Mouse (Mus musculus): Measurements from ENCODE around the gene Gm45208. TPM values are rescaled to one million over a fixed set of nuclear protein-coding genes. Genes with fewer than 3 reads are reported as not detected.

Gene Gm45208
- polyA plus RNA-seq, 1 experiment = 1.8 TPM

DNA sequence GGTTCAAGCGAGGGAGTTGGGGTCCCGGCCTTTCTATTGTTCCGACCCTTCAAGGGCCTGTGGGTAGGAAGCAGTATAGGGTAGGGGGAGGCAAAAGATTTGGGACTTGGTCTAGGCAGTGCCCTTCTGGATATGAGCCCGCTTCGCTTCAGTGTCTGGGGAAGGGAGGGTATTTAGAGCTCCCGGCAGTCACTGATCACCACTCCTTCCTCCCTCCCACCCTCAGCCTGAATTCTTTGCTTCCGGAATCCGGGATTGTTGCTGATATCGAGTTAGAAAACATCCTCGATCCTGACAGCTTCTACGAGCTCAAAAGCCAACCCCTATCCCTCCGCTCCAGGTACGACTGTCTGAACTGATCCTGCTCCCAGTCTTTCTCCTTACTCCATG is 43.2 kb downstream of the Gm45208 start:
- Histone ChIP-seq H3K27ac (ENCODE audit: control insufficient read depth, insufficient read depth, low read length) (no peak overlapping the region), H3K27me3 (ENCODE audit: control insufficient read depth, insufficient read depth, low read length) (no peaks in the 10 kb centered on the region), H3K4me3 (ENCODE audit: control insufficient read depth, insufficient read depth, low read length) (no peak overlapping the region), H3K36me3 (ENCODE audit: control insufficient read depth, insufficient read depth, low read length) (no peaks in the 10 kb centered on the region), H3K4me1 (replicated peaks; ENCODE audit: control insufficient read depth, insufficient read depth, low read length) (peaks cover 26% of the 10 kb centered on the region)
- DNase-seq = no peak
- no peak for TF ChIP-seq CTCF (IDR thresholded peaks at IDR 0.05; ENCODE audit: borderline replicate concordance, control insufficient read depth, extremely low read depth, insufficient read depth, low read length, poor library complexity)
- no peak for TF ChIP-seq POLR2A (IDR thresholded peaks at IDR 0.05; ENCODE audit: control insufficient read depth, extremely low read depth, insufficient read depth, low read length, poor library complexity)
- 93% methylated on average over 13 of the region's 13 CpGs for WGBS

DNA sequence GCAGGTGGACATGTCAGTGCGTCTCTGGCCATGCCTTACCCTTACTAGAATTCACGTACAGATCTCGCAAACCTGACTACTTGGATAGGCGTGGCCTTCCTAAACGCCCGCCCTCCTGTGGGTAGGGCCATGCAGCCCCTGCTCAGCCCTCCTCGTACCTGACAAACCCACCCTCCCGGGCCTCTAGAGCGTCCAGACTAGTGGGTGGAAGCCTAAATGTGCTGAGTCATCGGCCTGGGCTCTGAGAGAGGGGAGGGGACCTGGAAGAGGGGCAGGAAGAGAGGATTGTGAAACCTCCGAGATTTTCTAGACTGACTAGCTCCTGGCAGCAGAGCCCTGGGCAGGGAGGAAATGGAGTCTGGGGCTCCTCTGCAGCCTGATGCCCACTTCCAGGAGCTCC is 43.7 kb downstream of the Gm45208 start:
- peaks cover 26% of the 10 kb centered on the region for H3K4me1 ChIP-seq (replicated peaks; ENCODE audit: control insufficient read depth, insufficient read depth, low read length)
- H3K27me3 ChIP-seq (ENCODE audit: control insufficient read depth, insufficient read depth, low read length) = no peaks in the 10 kb centered on the region
- no peak overlapping the region for H3K27ac ChIP-seq (ENCODE audit: control insufficient read depth, insufficient read depth, low read length)
- DNase-seq = no peak
- 70% methylated on average over 11 of the region's 11 CpGs for WGBS
- TF ChIP-seq POLR2A (IDR thresholded peaks at IDR 0.05; ENCODE audit: control insufficient read depth, extremely low read depth, insufficient read depth, low read length, poor library complexity) (no peak), CTCF (IDR thresholded peaks at IDR 0.05; ENCODE audit: borderline replicate concordance, control insufficient read depth, extremely low read depth, insufficient read depth, low read length, poor library complexity) (no peak)
- H3K4me3 ChIP-seq (ENCODE audit: control insufficient read depth, insufficient read depth, low read length) = no peak overlapping the region
- no peaks in the 10 kb centered on the region for H3K36me3 ChIP-seq (ENCODE audit: control insufficient read depth, insufficient read depth, low read length)

DNA sequence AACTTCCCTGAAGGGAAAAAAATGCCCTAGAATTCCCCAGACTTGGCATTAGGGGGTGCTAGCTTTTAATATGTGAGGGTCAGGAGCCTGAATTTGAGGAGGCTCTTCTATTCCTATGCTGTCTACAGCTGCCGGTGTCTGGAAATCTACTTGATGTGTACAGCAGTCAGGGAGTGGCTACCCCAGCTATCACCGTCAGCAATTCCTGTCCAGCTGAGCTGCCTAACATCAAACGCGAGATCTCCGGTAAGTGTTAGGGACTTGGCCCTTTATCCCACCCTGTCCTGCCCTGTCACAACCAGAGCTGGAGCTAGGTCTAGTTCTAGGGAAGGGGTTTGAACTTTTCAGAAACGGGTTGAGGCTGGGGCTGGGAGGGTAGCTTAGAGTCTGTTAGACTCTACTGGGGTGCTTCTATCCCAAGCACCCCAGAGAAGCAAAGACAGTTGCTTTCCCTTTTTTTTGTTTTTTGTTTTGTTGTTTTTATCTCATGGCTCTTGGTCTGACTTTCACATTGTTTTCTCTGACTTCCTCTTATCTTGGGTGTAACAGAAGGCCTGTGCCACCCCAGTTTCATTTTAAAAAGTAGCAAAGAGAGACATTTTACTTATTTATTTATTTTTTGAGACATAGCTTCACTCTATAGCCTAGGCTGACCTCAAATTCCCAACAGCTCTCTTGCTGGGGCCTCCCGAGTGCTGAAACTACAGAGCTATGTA is 47.4 kb downstream of the Gm45208 start:
- H3K36me3 ChIP-seq (ENCODE audit: control insufficient read depth, insufficient read depth, low read length) = no peaks in the 10 kb centered on the region
- H3K4me1 ChIP-seq (replicated peaks; ENCODE audit: control insufficient read depth, insufficient read depth, low read length) = peaks cover 7% of the 10 kb centered on the region
- H3K4me3 ChIP-seq (ENCODE audit: control insufficient read depth, insufficient read depth, low read length) = no peak overlapping the region
- no peaks in the 10 kb centered on the region for H3K27me3 ChIP-seq (ENCODE audit: control insufficient read depth, insufficient read depth, low read length)
- DNase-seq = no peak
- 96% methylated on average over 7 of the region's 7 CpGs for WGBS
- TF ChIP-seq POLR2A (IDR thresholded peaks at IDR 0.05; ENCODE audit: control insufficient read depth, extremely low read depth, insufficient read depth, low read length, poor library complexity) = no peak
- TF ChIP-seq CTCF (IDR thresholded peaks at IDR 0.05; ENCODE audit: borderline replicate concordance, control insufficient read depth, extremely low read depth, insufficient read depth, low read length, poor library complexity) = no peak
- H3K27ac ChIP-seq (ENCODE audit: control insufficient read depth, insufficient read depth, low read length) = no peak overlapping the region

DNA sequence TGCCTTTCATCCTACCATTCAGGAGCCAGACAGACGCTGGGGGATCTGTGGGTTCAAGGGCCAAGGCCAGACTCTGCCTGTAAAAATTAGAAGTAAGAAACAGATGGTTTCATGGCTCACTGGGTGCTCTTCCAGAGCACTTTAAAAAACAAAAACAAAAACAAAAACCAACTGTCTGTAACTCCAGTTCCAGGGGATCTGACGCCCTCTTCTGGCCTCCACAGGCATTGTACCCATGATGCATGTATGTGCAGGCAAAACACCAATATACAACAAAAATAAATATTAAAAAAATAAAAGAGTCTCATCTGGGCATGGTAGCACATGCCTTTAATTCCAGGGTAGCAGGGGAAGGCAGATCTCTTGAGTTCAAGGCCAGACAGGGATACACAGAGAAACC is 50.7 kb downstream of the Gm45208 start:
- WGBS = 83% methylated on average over 2 of the region's 2 CpGs
- Histone ChIP-seq H3K36me3 (ENCODE audit: control insufficient read depth, insufficient read depth, low read length) (no peaks in the 10 kb centered on the region), H3K27me3 (ENCODE audit: control insufficient read depth, insufficient read depth, low read length) (no peaks in the 10 kb centered on the region), H3K27ac (ENCODE audit: control insufficient read depth, insufficient read depth, low read length) (no peak overlapping the region), H3K4me3 (ENCODE audit: control insufficient read depth, insufficient read depth, low read length) (no peak overlapping the region), H3K4me1 (replicated peaks; ENCODE audit: control insufficient read depth, insufficient read depth, low read length) (no peaks in the 10 kb centered on the region)
- no peak for TF ChIP-seq POLR2A (IDR thresholded peaks at IDR 0.05; ENCODE audit: control insufficient read depth, extremely low read depth, insufficient read depth, low read length, poor library complexity)
- no peak for TF ChIP-seq CTCF (IDR thresholded peaks at IDR 0.05; ENCODE audit: borderline replicate concordance, control insufficient read depth, extremely low read depth, insufficient read depth, low read length, poor library complexity)
- DNase-seq = peak; percentile 13

DNA sequence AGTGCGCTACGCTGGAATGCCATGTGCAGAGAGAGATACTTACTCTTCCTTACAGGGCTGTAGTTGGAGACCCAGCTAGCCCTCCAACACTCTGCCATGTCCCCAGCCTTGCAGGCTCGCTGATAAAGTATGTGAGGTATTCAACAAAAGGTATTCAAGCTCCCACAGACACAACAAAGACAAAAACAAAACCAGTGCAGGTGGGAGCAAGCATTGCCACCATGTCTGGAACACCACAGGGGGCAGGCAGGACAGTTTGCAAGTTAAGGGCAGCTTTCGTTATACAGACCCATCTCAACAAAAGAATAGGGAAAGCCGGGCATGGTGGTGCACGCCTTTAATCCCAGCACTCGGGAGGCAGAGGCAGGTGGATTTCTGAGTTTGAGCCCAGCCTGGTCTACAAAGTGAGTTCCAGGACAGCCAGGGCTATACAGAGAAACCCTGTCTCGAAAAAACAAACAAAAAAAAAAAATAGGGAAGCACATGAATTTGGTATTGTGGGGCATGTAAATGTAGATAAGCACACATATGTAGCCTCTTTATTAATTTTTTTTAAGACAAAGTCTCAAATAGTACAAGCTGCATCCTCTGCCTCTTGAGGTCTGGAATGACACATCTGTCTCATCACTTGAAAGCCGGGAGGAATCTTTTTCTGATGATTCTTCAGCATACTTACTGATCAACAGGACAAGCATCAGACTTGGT is 53.6 kb downstream of the Gm45208 start:
- Histone ChIP-seq H3K4me3 (ENCODE audit: control insufficient read depth, insufficient read depth, low read length) (no peak overlapping the region), H3K27ac (ENCODE audit: control insufficient read depth, insufficient read depth, low read length) (no peak overlapping the region), H3K36me3 (ENCODE audit: control insufficient read depth, insufficient read depth, low read length) (no peaks in the 10 kb centered on the region), H3K27me3 (ENCODE audit: control insufficient read depth, insufficient read depth, low read length) (no peaks in the 10 kb centered on the region), H3K4me1 (replicated peaks; ENCODE audit: control insufficient read depth, insufficient read depth, low read length) (no peaks in the 10 kb centered on the region)
- TF ChIP-seq POLR2A (IDR thresholded peaks at IDR 0.05; ENCODE audit: control insufficient read depth, extremely low read depth, insufficient read depth, low read length, poor library complexity) (no peak), CTCF (IDR thresholded peaks at IDR 0.05; ENCODE audit: borderline replicate concordance, control insufficient read depth, extremely low read depth, insufficient read depth, low read length, poor library complexity) (no peak)
- 92% methylated on average over 9 of the region's 9 CpGs for WGBS
- no peak for DNase-seq

DNA sequence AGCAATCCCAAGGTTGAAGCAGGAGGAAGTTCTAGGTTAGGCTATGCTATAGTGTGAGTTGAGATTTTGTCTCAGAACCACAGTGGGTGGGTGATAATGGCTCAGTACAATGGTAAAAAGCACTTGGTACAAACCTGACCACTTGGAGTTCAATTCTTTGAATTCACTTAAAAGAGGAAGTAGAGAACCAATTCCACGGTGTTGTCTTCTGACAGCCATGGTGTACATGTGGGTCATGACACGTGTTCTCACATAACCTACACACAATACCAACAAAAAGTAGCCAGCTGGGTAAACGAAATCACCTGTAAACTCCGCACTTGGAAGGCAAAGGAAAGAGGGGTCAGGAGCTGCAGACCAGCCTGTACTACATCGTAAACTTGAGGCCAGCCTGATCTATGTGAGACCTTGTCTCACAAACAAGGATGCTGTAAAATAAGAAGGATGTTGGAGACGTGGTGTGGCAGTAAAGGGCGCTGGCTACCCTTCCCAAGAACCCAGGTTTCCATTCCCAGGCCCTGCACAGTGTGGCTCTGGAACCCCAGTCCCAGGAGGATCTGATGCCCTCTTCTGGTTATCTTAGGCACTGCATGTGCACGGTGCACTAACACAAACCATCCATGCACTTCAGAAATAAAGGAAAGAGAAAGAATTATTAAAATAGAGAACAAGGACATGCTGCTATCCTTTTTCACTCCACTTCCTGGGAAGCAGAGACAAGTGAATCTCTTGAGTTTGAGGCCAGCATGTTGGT is 54.5 kb downstream of the Gm45208 start:
- Histone ChIP-seq H3K36me3 (ENCODE audit: control insufficient read depth, insufficient read depth, low read length) (no peaks in the 10 kb centered on the region), H3K27ac (ENCODE audit: control insufficient read depth, insufficient read depth, low read length) (no peak overlapping the region), H3K4me3 (ENCODE audit: control insufficient read depth, insufficient read depth, low read length) (no peak overlapping the region), H3K4me1 (replicated peaks; ENCODE audit: control insufficient read depth, insufficient read depth, low read length) (no peaks in the 10 kb centered on the region), H3K27me3 (ENCODE audit: control insufficient read depth, insufficient read depth, low read length) (no peaks in the 10 kb centered on the region)
- 30% methylated on average over 8 of the region's 8 CpGs for WGBS
- TF ChIP-seq CTCF (IDR thresholded peaks at IDR 0.05; ENCODE audit: borderline replicate concordance, control insufficient read depth, extremely low read depth, insufficient read depth, low read length, poor library complexity) (peak; percentile 42; the same call in 1 of the 2 replicates), POLR2A (IDR thresholded peaks at IDR 0.05; ENCODE audit: control insufficient read depth, extremely low read depth, insufficient read depth, low read length, poor library complexity) (no peak)
- DNase-seq = peak; percentile 37
